Mouse (Mus musculus): ENCODE results near the gene A430078G23Rik.

The A430078G23Rik gene

GRCm38 (mm10) chr8:3414639-3415190 lies 61.5 kb downstream of the A430078G23Rik start:
- DNase-seq = no peak

GRCm38 (mm10) chr8:3415259-3415658 lies 62.0 kb downstream of the A430078G23Rik start:
- DNase-seq = no peak

- DNase-seq = no peak
Observed at GRCm38 (mm10) chr8:3415661-3416060, 62.4 kb downstream of the A430078G23Rik start.

DNA sequence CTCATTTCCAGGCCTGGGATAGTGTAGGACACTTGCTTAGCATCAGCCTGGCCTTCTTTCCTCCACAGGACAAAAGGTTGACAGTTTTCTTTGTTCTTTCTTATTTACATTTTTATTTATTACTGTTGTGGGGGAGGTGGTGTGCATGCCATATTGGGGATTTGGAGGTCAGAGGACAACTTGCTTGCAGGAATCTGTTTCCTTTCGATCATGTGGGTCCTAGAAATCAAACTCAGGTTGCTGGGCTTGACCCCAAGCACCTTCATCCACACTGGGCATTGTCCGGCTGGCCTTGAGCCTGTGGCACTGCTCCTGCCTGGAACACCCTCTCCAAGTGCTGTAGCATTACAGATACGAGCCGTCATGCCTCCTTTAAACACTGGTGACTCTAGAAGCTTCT lies 63.6 kb downstream of the A430078G23Rik start:
- no peak for DNase-seq

- DNase-seq = no peak
Observed at GRCm38 (mm10) chr8:3417455-3417854, 64.2 kb downstream of the A430078G23Rik start.

GRCm38 (mm10) chr8:3418101-3418500 lies 64.9 kb downstream of the A430078G23Rik start:
- no peak for DNase-seq

GRCm38 (mm10) chr8:3420105-3420706 lies 67.0 kb downstream of the A430078G23Rik start:
- DNase-seq = no peak

- DNase-seq = no peak
Observed at GRCm38 (mm10) chr8:3421507-3421906, 68.3 kb downstream of the A430078G23Rik start.

DNA sequence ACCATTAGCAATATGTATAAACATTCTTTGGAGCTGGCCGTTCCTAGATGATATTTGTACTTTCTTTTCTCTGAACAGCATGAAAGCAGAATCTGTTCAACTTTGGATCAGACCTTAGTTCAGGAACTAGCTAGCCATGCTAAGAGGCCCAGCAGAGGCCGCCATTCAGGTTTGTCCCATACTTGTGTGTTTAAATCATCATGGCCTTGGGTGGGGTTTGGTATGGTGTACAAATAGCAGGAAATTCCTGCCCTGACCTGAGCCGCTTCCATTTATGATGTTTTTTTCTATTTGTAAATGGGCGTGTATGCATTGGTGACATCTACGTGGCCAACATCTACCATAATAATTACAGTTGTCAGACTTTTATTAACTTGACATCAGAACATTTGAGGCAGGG lies 72.0 kb downstream of the A430078G23Rik start:
- no peak for DNase-seq

DNA sequence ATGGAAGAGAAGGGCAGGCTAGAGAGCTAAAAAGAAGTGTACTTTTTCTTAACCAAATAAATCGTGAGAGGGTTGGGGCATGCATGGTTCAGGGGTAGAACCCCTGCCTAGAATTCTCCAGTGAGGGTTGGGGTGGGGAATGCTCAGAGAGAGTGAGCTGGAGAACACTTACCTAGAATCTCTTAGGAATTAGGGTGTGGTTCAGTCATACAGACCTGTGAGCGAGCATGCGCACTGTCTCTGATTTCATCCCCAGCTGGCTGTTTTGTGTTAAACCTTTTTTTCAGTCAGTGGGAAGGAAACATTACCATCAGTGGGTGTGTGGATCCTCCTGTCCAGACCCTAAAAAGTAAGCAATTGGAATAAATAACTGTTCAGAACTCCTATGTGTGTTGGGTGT lies 73.0 kb downstream of the A430078G23Rik start:
- no peak for DNase-seq

GRCm38 (mm10) chr8:3428426-3428825 lies 75.2 kb downstream of the A430078G23Rik start:
- no peak for DNase-seq

- DNase-seq = no peak
Observed at GRCm38 (mm10) chr8:3429966-3430365, 76.8 kb downstream of the A430078G23Rik start.

DNA sequence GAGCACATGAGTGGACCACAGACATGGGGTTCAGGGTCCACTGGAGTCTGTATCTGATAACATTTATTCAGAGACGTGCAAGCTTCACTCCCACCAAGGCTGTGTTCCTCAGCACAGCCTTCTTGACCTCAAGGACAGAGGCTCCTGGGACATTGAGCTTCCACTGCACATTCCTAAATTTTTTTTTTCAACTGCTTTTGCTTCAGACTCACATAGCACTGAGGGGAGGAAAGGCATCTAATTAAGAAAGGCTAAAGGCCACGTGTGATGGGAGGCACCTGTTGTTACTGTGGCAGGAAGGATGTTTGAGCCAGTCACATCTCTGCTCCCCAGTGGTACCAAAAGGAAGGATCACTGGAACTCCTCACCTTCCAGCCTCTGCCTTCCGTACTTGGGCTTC lies 77.9 kb downstream of the A430078G23Rik start:
- DNase-seq = no peak

DNA sequence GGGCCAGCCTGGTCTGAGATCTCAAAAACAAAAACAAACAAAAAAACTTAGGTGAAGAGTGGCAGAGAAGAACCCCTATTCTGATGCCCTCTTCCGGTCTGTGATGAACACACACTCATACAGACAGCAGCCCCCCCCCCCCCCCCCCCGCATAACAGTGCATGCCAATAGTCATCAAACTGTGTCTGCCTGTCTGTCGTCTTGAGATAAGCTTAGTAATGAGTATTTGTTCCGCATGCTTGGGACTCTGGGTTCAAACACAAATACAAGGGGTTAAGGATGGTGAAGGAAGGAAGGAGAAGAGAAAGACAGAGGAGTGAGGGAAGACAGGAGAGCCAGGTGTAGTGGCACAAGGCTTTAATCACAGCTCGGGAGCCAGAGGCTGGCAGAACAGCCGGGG lies 83.3 kb downstream of the A430078G23Rik start:
- DNase-seq = no peak

DNA sequence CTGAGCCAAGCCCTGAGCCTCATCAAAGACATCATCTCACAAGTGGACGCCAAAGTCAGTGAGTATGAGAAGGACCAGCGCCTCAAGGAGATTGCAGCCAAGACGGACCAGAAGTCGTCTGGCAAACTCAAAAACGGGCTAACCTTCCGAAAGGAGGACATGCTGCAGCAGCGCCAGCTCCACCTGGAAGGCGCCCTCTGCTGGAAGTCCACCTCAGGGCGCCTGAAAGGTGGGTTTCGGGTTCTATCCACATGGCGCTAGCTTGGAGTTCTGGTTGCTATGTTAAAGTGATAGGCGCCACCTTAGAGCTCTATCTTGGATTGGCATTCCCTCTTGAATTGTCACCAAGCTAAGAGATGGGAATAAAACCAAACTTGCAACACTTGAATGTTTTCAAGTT lies 86.3 kb downstream of the A430078G23Rik start:
- no peak for DNase-seq

All from right cerebral cortex, postnatal 4 days (tissue).